Mouse (Mus musculus) E14TG2a.4 (cell line): ENCODE results near the gene Gm13090.

Experiments used
- H3K27me3 ChIP-seq: 2 replicates; pipeline ENCODE4 v1.6.1; 2014; ENCODE audit warnings: low read length, control low read depth; ENCODE audit not compliant: insufficient read depth
- H3K36me3 ChIP-seq: 2 replicates; pipeline ENCODE4 v1.6.1; 2014; ENCODE audit warnings: low read length, control low read depth; ENCODE audit not compliant: insufficient read depth
- H3K4me1 ChIP-seq: replicated peaks from 2 replicates; pipeline ENCODE4 v1.6.1; 2014; ENCODE audit warnings: low read depth, low read length, control low read depth
- H3K4me3 ChIP-seq: replicated peaks from 2 replicates; pipeline ENCODE4 v1.5.1; 2014; ENCODE audit warnings: mild to moderate bottlenecking, low read length
- H3K9me3 ChIP-seq: 2 replicates; pipeline ENCODE4 v1.6.1; 2014; ENCODE audit warnings: low read length, control low read depth
- CTCF ChIP-seq: conservative IDR thresholded peaks from 2 replicates; pipeline ENCODE4 v1.5.1; 2014; ENCODE audit warnings: low read length
- NANOG ChIP-seq: IDR thresholded peaks from 2 replicates; pipeline ENCODE4 v1.6.1; 2014; ENCODE audit warnings: borderline replicate concordance, low read length, mixed read lengths
- POU5F1 ChIP-seq: IDR thresholded peaks from 2 replicates; pipeline ENCODE4 v1.6.1; 2014; ENCODE audit warnings: low read length, borderline replicate concordance

Gene Gm13090

DNA sequence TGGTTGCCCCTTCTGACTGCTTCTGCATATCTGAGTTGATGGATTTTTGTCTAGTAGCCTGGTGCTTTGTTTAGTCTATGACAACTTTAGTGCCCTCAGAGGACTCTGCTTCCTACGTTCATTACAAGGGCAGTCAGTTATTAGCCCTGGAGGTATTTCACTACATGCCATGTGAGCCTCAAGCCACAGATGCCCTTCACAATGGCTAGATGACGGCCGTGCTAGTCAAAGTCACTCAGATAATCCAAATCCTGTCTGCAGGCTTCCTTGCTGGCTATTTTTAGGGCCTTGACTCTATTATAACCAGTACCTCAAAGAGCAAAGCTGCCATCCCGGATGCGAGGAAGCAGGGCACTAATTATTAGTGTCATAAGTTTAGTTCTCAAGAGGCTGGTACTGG, 6.3 kb upstream of the Gm13090 start:
- Histone ChIP-seq H3K36me3 (peaks cover 67% of the 10 kb centered on the region), H3K4me1 (peaks cover 40% of the 10 kb centered on the region), H3K4me3 (no peak overlapping the region), H3K27me3 (no peaks in the 10 kb centered on the region), H3K9me3 (no peaks in the 10 kb centered on the region)
- TF ChIP-seq NANOG (no peak), CTCF (no peak), POU5F1 (no peak)

DNA sequence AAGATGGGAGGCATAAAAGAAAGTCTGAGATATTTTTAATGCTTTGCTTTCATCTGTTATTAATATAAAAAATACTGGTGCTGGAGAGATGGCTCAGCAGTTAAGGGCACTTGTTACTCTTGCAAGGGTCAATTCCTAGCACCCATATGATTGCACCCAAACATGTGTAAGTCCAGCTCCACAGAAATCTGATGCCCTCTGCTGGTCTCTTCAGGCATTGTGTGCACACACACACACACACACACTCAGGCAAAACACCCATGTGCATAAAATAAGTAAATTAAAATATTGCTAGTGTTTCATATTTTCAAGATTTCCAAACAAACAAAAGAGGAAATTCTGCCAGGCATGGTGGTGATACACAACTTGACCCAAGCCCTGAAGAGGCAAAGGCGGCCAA, 2.0 kb upstream of the Gm13090 start:
- Histone ChIP-seq H3K4me1 (peaks cover 62% of the 10 kb centered on the region), H3K27me3 (no peaks in the 10 kb centered on the region)
- TF ChIP-seq CTCF (peak; percentile 35), POU5F1 (no peak), NANOG (no peak)

DNA sequence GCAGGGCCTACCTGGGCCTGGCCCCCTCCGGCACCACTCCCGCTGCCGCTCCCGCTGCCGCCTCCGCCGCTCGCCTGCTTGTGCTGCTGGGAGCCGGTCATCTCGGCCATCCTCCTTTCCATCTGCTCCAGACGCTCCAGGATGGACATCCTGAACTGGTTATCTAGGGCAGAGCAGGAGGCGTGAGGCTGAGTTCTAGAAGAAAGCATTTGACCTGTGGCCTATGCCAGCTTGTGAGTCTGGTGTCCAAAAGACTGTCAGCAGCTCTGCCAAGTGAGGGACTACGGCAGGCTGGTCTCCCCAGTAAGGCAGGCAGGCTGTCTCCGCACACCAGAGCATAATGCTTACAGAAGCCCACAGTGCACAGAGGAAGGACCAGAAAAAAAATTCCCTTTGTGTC, 551 bp upstream of the Gm13090 start:
- Histone ChIP-seq H3K4me3 (peak overlapping the region; percentile 55), H3K4me1 (peaks cover 47% of the 10 kb centered on the region), H3K36me3 (peaks cover 26% of the 10 kb centered on the region), H3K9me3 (no peaks in the 10 kb centered on the region), H3K27me3 (no peaks in the 10 kb centered on the region)
- TF ChIP-seq NANOG (no peak), POU5F1 (no peak), CTCF (no peak)

More for the DNA sequence above, 2.0 kb upstream of the Gm13090 start:
- no peaks in the 10 kb centered on the region for H3K9me3 ChIP-seq
- H3K4me3 ChIP-seq: no peak overlapping the region
- peaks cover 35% of the 10 kb centered on the region for H3K36me3 ChIP-seq

DNA sequence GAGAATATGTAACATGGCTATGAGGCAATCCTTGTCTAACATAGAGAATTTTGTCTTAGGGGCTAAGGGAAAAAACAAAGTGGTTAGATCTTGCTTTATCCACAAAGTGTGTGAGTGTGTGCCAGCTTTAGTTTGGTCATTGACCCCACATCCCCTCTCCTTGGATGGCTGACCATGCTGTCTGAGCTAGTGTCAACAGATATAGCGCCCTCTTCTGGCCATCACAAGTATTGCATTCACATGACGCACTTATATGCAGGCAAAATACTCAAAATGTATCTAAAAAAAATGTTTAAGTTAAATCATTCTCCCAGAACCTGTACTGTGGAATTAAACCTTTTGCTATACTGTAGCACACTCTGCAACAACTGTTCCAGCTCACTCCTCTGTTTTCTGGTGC, 5.8 kb downstream of the Gm13090 start:
- no peak for TF ChIP-seq POU5F1
- no peak for TF ChIP-seq NANOG
- TF ChIP-seq CTCF: peak; percentile 85
- no peaks in the 10 kb centered on the region for H3K9me3 ChIP-seq
- H3K4me1 ChIP-seq: peaks cover 41% of the 10 kb centered on the region
- no peak overlapping the region for H3K4me3 ChIP-seq
- H3K27me3 ChIP-seq: no peaks in the 10 kb centered on the region
- H3K36me3 ChIP-seq: no peaks in the 10 kb centered on the region; the same call in 1 of the 2 replicates

DNA sequence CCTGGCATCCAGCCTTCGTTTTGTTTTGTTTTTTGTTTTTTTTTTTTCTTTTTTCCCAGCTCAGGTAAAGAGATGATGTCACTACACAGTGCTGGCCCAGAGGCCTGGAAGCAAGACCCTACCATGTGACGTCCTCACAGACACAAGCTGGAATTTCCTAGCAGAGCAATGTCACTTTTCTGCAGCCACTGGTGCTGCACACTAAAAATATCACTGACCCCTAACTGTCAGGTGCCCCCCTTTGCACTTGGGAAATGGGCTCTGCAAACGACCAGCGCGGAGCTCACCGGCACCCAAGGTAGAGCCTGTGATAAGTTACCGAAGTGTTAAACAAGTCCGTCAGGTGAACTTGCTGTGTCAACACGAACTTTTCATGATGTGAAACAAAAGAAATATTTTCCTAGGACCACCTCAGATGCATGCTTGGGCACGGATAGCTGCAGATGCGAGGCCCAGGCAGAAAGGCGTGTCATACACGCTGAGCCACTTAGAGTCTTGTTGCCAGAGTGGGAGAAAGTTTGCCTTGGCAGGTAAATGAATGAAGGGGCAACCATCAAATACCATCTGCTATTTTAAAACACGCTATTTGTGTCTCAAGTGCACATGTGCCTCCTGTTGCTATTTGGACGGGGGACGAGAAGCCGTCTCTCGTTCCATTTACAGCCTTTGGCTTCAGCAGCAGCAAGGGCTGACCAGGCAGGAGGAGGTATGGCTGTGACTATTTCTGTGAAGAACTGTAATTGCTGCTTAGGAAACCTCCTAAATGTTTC, 7.1 kb downstream of the Gm13090 start:
- no peaks in the 10 kb centered on the region; the same call in 1 of the 2 replicates for H3K36me3 ChIP-seq
- no peaks in the 10 kb centered on the region for H3K9me3 ChIP-seq
- H3K4me3 ChIP-seq: no peak overlapping the region
- TF ChIP-seq CTCF (no peak), POU5F1 (no peak), NANOG (no peak)
- H3K27me3 ChIP-seq: no peaks in the 10 kb centered on the region
- H3K4me1 ChIP-seq: peaks cover 39% of the 10 kb centered on the region

DNA sequence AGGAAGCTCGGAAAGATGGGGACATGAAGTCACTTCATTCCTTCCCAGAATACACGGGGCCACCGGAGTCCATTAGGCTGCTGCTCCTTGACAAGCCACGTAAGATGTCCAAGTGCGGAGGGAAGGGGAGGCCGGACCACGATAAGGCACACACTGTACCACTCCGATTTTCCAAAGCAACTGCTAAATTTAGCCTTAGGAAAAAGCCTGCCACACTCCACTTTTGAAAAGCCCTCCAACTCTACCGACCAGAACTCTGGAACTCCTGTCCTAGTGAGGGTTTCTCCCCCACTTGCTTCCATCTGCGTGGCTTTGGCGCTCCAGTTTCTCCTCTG, 7.7 kb downstream of the Gm13090 start:
- Histone ChIP-seq H3K4me3 (no peak overlapping the region), H3K27me3 (no peaks in the 10 kb centered on the region), H3K9me3 (no peaks in the 10 kb centered on the region), H3K4me1 (peaks cover 39% of the 10 kb centered on the region), H3K36me3 (no peaks in the 10 kb centered on the region; the same call in 1 of the 2 replicates)
- TF ChIP-seq NANOG: no peak
- TF ChIP-seq CTCF: no peak
- no peak for TF ChIP-seq POU5F1

- H3K9me3 ChIP-seq: no peaks in the 10 kb centered on the region
- H3K4me1 ChIP-seq: peaks cover 29% of the 10 kb centered on the region
- no peak overlapping the region for H3K4me3 ChIP-seq
- H3K27me3 ChIP-seq: peaks cover 16% of the 10 kb centered on the region
- TF ChIP-seq POU5F1: no peak
- TF ChIP-seq NANOG: no peak
- TF ChIP-seq CTCF: no peak
- no peaks in the 10 kb centered on the region for H3K36me3 ChIP-seq
These were observed 14.3 kb downstream of the Gm13090 start for GRCm38 (mm10) chr4:151103646-151104045.

- Histone ChIP-seq H3K36me3 (no peaks in the 10 kb centered on the region), H3K4me3 (no peak overlapping the region), H3K27me3 (peaks cover 16% of the 10 kb centered on the region), H3K4me1 (peaks cover 33% of the 10 kb centered on the region), H3K9me3 (no peaks in the 10 kb centered on the region)
- TF ChIP-seq CTCF (no peak), NANOG (no peak), POU5F1 (no peak)
These were observed 14.8 kb downstream of the Gm13090 start for GRCm38 (mm10) chr4:151104147-151104546.

DNA sequence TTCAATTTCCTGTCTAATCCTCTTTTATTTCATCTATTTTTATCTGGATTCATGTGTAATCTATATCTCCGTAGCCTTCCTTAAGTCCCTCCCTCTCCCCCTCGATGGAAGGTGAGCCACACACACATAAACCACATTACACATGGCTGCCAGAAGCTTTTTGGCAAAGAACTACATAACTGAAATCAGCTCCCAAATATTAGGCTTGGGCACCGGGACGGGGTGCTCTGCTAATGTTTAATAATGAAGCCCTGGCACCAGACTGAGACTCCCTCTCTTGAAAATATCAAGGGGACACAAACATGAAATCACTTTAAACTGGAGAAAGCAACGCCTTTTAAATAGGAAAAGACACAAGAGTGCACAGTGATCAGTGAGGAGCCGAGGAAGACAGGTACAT, 16.5 kb downstream of the Gm13090 start:
- H3K36me3 ChIP-seq: no peaks in the 10 kb centered on the region
- TF ChIP-seq CTCF (no peak), NANOG (no peak), POU5F1 (no peak)
- peaks cover 41% of the 10 kb centered on the region for H3K4me1 ChIP-seq
- peaks cover 25% of the 10 kb centered on the region for H3K27me3 ChIP-seq
- H3K4me3 ChIP-seq: no peak overlapping the region
- no peaks in the 10 kb centered on the region for H3K9me3 ChIP-seq

DNA sequence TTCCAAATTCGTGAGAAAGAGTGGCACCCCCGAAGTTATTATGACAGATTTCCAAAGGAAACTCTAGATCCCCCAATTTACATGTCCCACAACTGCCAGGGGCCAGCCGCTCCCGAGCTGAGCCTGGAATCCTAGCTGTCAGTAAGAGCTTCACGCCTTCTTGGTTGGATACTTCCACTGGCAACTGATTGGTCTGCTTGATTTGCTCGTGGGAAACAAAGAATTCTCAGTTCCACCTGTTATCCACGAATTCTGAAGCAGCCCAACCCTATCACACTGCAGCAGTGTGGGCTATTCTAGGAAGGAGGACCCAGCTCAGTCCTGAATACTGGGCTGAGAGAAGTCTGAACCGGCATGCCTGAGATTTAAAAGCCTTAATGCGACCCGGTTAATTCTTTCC, 17.1 kb downstream of the Gm13090 start:
- no peaks in the 10 kb centered on the region for H3K9me3 ChIP-seq
- peaks cover 25% of the 10 kb centered on the region for H3K27me3 ChIP-seq
- peaks cover 46% of the 10 kb centered on the region for H3K4me1 ChIP-seq
- TF ChIP-seq CTCF (no peak), POU5F1 (no peak), NANOG (no peak)
- H3K4me3 ChIP-seq: no peak overlapping the region
- no peaks in the 10 kb centered on the region for H3K36me3 ChIP-seq
